Mouse (Mus musculus): ENCODE data around the gene Peg10. TPM values are rescaled to one million over a fixed set of nuclear protein-coding genes. Genes with fewer than 3 reads are reported as not detected.

The Peg10 gene
- polyA plus RNA-seq (2014; fragmentation: Illumina TruSeq; extraction: RNeasy Lipid Tissue Mini Kit (QIAGEN cat#74804); ENCODE audit: low read depth, low replicate concordance), result 1.2 TPM

GRCm38 (mm10) chr6:4746696-4747439 lies at the start of gene Peg10, which contains the start of gene Sgce:
TSS of gene Peg10 (plus strand) at chr6:4747306.
TSS of gene Sgce (minus strand) at chr6:4747207.

Other genes with a start within 250 kb of the Peg10 start
- gene Col1a2, start 242.5 kb upstream of the Peg10 start, polyA plus RNA-seq (2014; fragmentation: Illumina TruSeq; extraction: RNeasy Lipid Tissue Mini Kit (QIAGEN cat#74804); ENCODE audit: low read depth, low replicate concordance), result 18.1 TPM
- 76.0 TPM for gene Casd1, start 146.5 kb upstream of the Peg10 start, polyA plus RNA-seq (2014; fragmentation: Illumina TruSeq; extraction: RNeasy Lipid Tissue Mini Kit (QIAGEN cat#74804); ENCODE audit: low read depth, low replicate concordance)
- 20.4 TPM for gene Sgce, start 99 bp upstream of the Peg10 start, polyA plus RNA-seq (2014; fragmentation: Illumina TruSeq; extraction: RNeasy Lipid Tissue Mini Kit (QIAGEN cat#74804); ENCODE audit: low read depth, low replicate concordance)
- 11.1 TPM for gene Ppp1r9a, start 155.6 kb downstream of the Peg10 start, polyA plus RNA-seq (2014; fragmentation: Illumina TruSeq; extraction: RNeasy Lipid Tissue Mini Kit (QIAGEN cat#74804); ENCODE audit: low read depth, low replicate concordance)